Comparison of ENCODE assay signal across 24 mouse cellular contexts in genomic region chr17:80325456-80325855, GRCm38 (mm10). TPM values are rescaled to one million over a fixed set of nuclear protein-coding genes. Genes with fewer than 3 reads are reported as not detected.
DNase-seq lines count a peak whose midpoint lies in the region; ATAC-seq lines count a peak whose summit lies in the region.
"Had no signal": no experiment of that assay in that cellular context is flagged by ENCODE, and none has a peak within 500 bp of the region (broad histone marks: within the 10 kb centered on the region; RNA-seq: fewer than 3 reads in every experiment).

No protein-coding gene starts in this region.

- no peak overlapping the region for H3K4me2 ChIP-seq in hindbrain, embryonic 14.5 days (replicated peaks)
- no peak overlapping the region for H3K4me2 ChIP-seq in hindbrain, embryonic 16.5 days (ENCODE audit: low read length)
- H3K4me2 ChIP-seq in liver, embryonic 13.5 days, result no peak overlapping the region
- no peak overlapping the region for H3K4me2 ChIP-seq in liver, embryonic 12.5 days
- H3K4me2 ChIP-seq: embryonic facial prominence, embryonic 13.5 days; embryonic facial prominence, embryonic 15.5 days; forebrain, embryonic 12.5 days had no signal

- H3K27me3 ChIP-seq in hindbrain, embryonic 14.5 days (ENCODE audit: control insufficient read depth, insufficient read depth, low read length), result no peaks in the 10 kb centered on the region
- H3K27me3 ChIP-seq in hindbrain, embryonic 16.5 days (replicated peaks; ENCODE audit: control insufficient read depth, insufficient read depth, low read length), result no peaks in the 10 kb centered on the region
- H3K27me3 ChIP-seq in liver, embryonic 13.5 days, result no peaks in the 10 kb centered on the region
- no peaks in the 10 kb centered on the region for H3K27me3 ChIP-seq in liver, embryonic 12.5 days (replicated peaks)
- H3K27me3 ChIP-seq: embryonic facial prominence, embryonic 13.5 days; embryonic facial prominence, embryonic 15.5 days; forebrain, embryonic 12.5 days had no signal

- H3K36me3 ChIP-seq in hindbrain, embryonic 14.5 days (replicated peaks; ENCODE audit: control insufficient read depth, insufficient read depth), result no peaks in the 10 kb centered on the region
- H3K36me3 ChIP-seq in hindbrain, embryonic 16.5 days (ENCODE audit: control insufficient read depth, insufficient read depth, low read length), result no peaks in the 10 kb centered on the region
- H3K36me3 ChIP-seq in liver, embryonic 13.5 days, result no peaks in the 10 kb centered on the region
- no peaks in the 10 kb centered on the region for H3K36me3 ChIP-seq in liver, embryonic 12.5 days
- H3K36me3 ChIP-seq: embryonic facial prominence, embryonic 13.5 days; embryonic facial prominence, embryonic 15.5 days; forebrain, embryonic 10.5 days; forebrain, embryonic 12.5 days had no signal

- no peak overlapping the region for H3K9ac ChIP-seq in hindbrain, embryonic 14.5 days
- no peak overlapping the region for H3K9ac ChIP-seq in hindbrain, embryonic 16.5 days (ENCODE audit: low read depth, low read length)
- H3K9ac ChIP-seq in liver, embryonic 13.5 days, result no peak overlapping the region
- no peak overlapping the region for H3K9ac ChIP-seq in liver, embryonic 12.5 days
- H3K9ac ChIP-seq: embryonic facial prominence, embryonic 13.5 days; embryonic facial prominence, embryonic 15.5 days; forebrain, embryonic 12.5 days had no signal

- WGBS in hindbrain, embryonic 14.5 days, result 89% methylated on average over 5 of the region's 5 CpGs
- 80% methylated on average over 4 of the region's 5 CpGs for WGBS in hindbrain, embryonic 16.5 days
- WGBS in liver, embryonic 13.5 days (ENCODE audit: insufficient replicate concordance), result 72% methylated on average over 5 of the region's 5 CpGs
- WGBS in liver, embryonic 12.5 days (ENCODE audit: insufficient replicate concordance), result 74% methylated on average over 5 of the region's 5 CpGs

- ATAC-seq in hindbrain, embryonic 14.5 days (ENCODE audit: low FRiP score), result no peak
- ATAC-seq in hindbrain, embryonic 16.5 days, result no peak
- 0 out of 2 replicates have a peak, but pooled peaks have one; percentile 26 for ATAC-seq in liver, embryonic 13.5 days (ENCODE audit: low read depth)
- ATAC-seq in liver, embryonic 12.5 days, result no peak
- ATAC-seq: forebrain, embryonic 14.5 days had no signal

- no peaks in the 10 kb centered on the region for H3K9me3 ChIP-seq in hindbrain, embryonic 14.5 days (ENCODE audit: control insufficient read depth, low read length)
- no peaks in the 10 kb centered on the region for H3K9me3 ChIP-seq in hindbrain, embryonic 16.5 days (ENCODE audit: control insufficient read depth, low read length)
- H3K9me3 ChIP-seq in liver, embryonic 13.5 days (replicated peaks), result no peaks in the 10 kb centered on the region
- H3K9me3 ChIP-seq in liver, embryonic 12.5 days (replicated peaks), result no peaks in the 10 kb centered on the region
- H3K9me3 ChIP-seq: embryonic facial prominence, embryonic 13.5 days; embryonic facial prominence, embryonic 15.5 days; forebrain, embryonic 10.5 days; forebrain, embryonic 12.5 days had no signal

- H3K4me1 ChIP-seq in hindbrain, embryonic 14.5 days (replicated peaks; ENCODE audit: control insufficient read depth, insufficient read depth, low read length), result no peaks in the 10 kb centered on the region
- H3K4me1 ChIP-seq in hindbrain, embryonic 16.5 days (ENCODE audit: control insufficient read depth, insufficient read depth, low read depth, low read length), result no peaks in the 10 kb centered on the region
- no peaks in the 10 kb centered on the region for H3K4me1 ChIP-seq in liver, embryonic 13.5 days (replicated peaks)
- H3K4me1 ChIP-seq in liver, embryonic 12.5 days, result no peaks in the 10 kb centered on the region
- H3K4me1 ChIP-seq: embryonic facial prominence, embryonic 13.5 days; embryonic facial prominence, embryonic 15.5 days; forebrain, embryonic 10.5 days; forebrain, embryonic 12.5 days had no signal

- no peak for DNase-seq in hindbrain, embryonic 14.5 days (ENCODE audit: low spot score)
- DNase-seq in liver, embryonic 13.5 days, result no peak
- peak; percentile 17 for DNase-seq in retina, postnatal 1 day
- DNase-seq in retina, embryonic 14.5 days (ENCODE audit: low spot score), result no peak
- DNase-seq in layer of hippocampus, adult 11-12 months (ENCODE audit: low spot score), result no peak
- DNase-seq: adrenal gland, adult 2 months; adrenal gland, postnatal 10 days; adrenal gland, postnatal 25 days; cerebellum, adult 11 months; cerebellum, adult 18-20 months; cerebellum, adult 8-10 months; cerebellum, adult 9-11 months; cerebellum, postnatal 14 days; cerebellum, postnatal 36 days; embryo, embryonic 11 days had no signal

- H3K4me3 ChIP-seq in hindbrain, embryonic 14.5 days (replicated peaks; ENCODE audit: low read length), result no peak overlapping the region
- no peak overlapping the region for H3K4me3 ChIP-seq in hindbrain, embryonic 16.5 days (ENCODE audit: low read length)
- no peak overlapping the region for H3K4me3 ChIP-seq in liver, embryonic 13.5 days (replicated peaks)
- no peak overlapping the region for H3K4me3 ChIP-seq in liver, embryonic 12.5 days
- H3K4me3 ChIP-seq: embryonic facial prominence, embryonic 13.5 days; embryonic facial prominence, embryonic 15.5 days; erythroblast, embryonic 14.5 days; forebrain, embryonic 10.5 days; forebrain, embryonic 12.5 days had no signal

- H3K27ac ChIP-seq in hindbrain, embryonic 14.5 days, result 0 out of 2 replicates have a peak overlapping the region, but pooled peaks have one; percentile 46
- no peak overlapping the region for H3K27ac ChIP-seq in hindbrain, embryonic 16.5 days (ENCODE audit: low read depth, low read length)
- no peak overlapping the region for H3K27ac ChIP-seq in liver, embryonic 13.5 days
- H3K27ac ChIP-seq in liver, embryonic 12.5 days, result no peak overlapping the region
- H3K27ac ChIP-seq: embryonic facial prominence, embryonic 13.5 days; embryonic facial prominence, embryonic 15.5 days; forebrain, embryonic 10.5 days; forebrain, embryonic 12.5 days had no signal

RNA-seq across cellular contexts. Expression of gene Arhgef33, which starts 18.2 kb away (rescaled TPM):
- 1.5 and 2.6 TPM in 2 replicates for polyA plus RNA-seq in hindbrain, embryonic 14.5 days (2014; fragmentation: Nextera tagmentation; extraction: Ambion mirVana)
- polyA plus RNA-seq in hindbrain, embryonic 16.5 days (2015; fragmentation: Nextera tagmentation; extraction: Ambion mirVana), result 2.6 and 2.7 TPM in 2 replicates
- polyA plus RNA-seq in liver, embryonic 13.5 days (2015; fragmentation: Nextera tagmentation; extraction: Ambion mirVana), result 0.16 and 0.22 TPM in 2 replicates
- 0.31 TPM in 2 replicates for polyA plus RNA-seq in liver, embryonic 12.5 days (2016; fragmentation: Nextera tagmentation; extraction: Ambion mirVana)
- polyA plus RNA-seq: C2C12; erythroblast, embryonic 14.5 days had no signal

RNA-seq across cellular contexts. Expression of gene Dhx57, which starts 35.2 kb away (rescaled TPM):
- 51.3 and 61.0 TPM in 2 replicates for polyA plus RNA-seq in hindbrain, embryonic 14.5 days (2014; fragmentation: Nextera tagmentation; extraction: Ambion mirVana)
- 47.4 and 54.1 TPM in 2 replicates for polyA plus RNA-seq in hindbrain, embryonic 16.5 days (2015; fragmentation: Nextera tagmentation; extraction: Ambion mirVana)
- polyA plus RNA-seq in liver, embryonic 13.5 days (2015; fragmentation: Nextera tagmentation; extraction: Ambion mirVana), result 3.4 and 4.6 TPM in 2 replicates
- 6.6 and 7.1 TPM in 2 replicates for polyA plus RNA-seq in liver, embryonic 12.5 days (2016; fragmentation: Nextera tagmentation; extraction: Ambion mirVana)

RNA-seq across cellular contexts. Expression of gene Morn2, which starts 35.5 kb away (rescaled TPM):
- 58.1 and 64.2 TPM in 2 replicates for polyA plus RNA-seq in hindbrain, embryonic 14.5 days (2014; fragmentation: Nextera tagmentation; extraction: Ambion mirVana)
- polyA plus RNA-seq in hindbrain, embryonic 16.5 days (2015; fragmentation: Nextera tagmentation; extraction: Ambion mirVana), result 56.7 and 65.2 TPM in 2 replicates
- polyA plus RNA-seq in liver, embryonic 13.5 days (2015; fragmentation: Nextera tagmentation; extraction: Ambion mirVana), result 9.9 and 13.6 TPM in 2 replicates
- polyA plus RNA-seq in liver, embryonic 12.5 days (2016; fragmentation: Nextera tagmentation; extraction: Ambion mirVana), result 11.9 and 13.3 TPM in 2 replicates

RNA-seq across cellular contexts. Expression of gene Gm10190, which starts 47.9 kb away (rescaled TPM):
- polyA plus RNA-seq in hindbrain, embryonic 14.5 days (2014; fragmentation: Nextera tagmentation; extraction: Ambion mirVana), result 0.91 and 2.2 TPM in 2 replicates
- 1.3 and 2.5 TPM in 2 replicates for polyA plus RNA-seq in hindbrain, embryonic 16.5 days (2015; fragmentation: Nextera tagmentation; extraction: Ambion mirVana)
- not detected in 2 replicates for polyA plus RNA-seq in liver, embryonic 13.5 days (2015; fragmentation: Nextera tagmentation; extraction: Ambion mirVana)
- polyA plus RNA-seq in liver, embryonic 12.5 days (2016; fragmentation: Nextera tagmentation; extraction: Ambion mirVana), result 0.61 TPM in 1 of 2 replicates, not detected in the other
- polyA plus RNA-seq: adrenal gland, adult 2 months; C2C12; erythroblast, embryonic 14.5 days had no signal
